ENCODE assay signal across 9 mouse cellular contexts in the genomic region with DNA sequence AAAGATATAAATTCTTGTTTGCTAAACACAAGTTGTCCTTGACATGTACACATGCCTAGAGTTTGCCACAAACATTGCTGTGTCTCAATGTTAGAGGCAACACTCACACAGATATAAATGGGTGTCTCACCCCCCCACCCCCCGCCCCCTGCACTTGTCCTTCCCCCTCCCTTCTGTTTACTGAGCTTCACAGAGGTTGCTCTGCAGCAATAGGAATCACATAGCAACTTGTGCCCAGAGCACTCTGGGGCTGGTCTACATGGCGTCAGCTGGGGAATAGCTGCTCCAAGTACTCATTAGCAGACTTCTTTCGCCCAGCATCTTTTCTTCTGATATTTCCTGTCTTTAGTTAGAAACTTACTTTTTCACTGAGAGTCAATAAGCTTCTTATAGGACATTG. TPM values are rescaled to one million over a fixed set of nuclear protein-coding genes. Genes with fewer than 3 reads are reported as not detected.
DNase-seq lines count a peak whose midpoint lies in the region; ATAC-seq and TF ChIP-seq lines count a peak whose summit lies in the region.
"Had no signal": no experiment of that assay in that cellular context is flagged by ENCODE, and none has a peak within 500 bp of the region (broad histone marks: within the 10 kb centered on the region; RNA-seq: fewer than 3 reads in every experiment).

No protein-coding gene starts in this region.

- H3K9ac ChIP-seq in forebrain, postnatal 0 days = no peak overlapping the region
- H3K9ac ChIP-seq in forebrain, embryonic 14.5 days (ENCODE audit: low read length) = no peak overlapping the region
- H3K9ac ChIP-seq in lung, postnatal 0 days (replicated peaks; ENCODE audit: low read depth) = no peak overlapping the region
- no peak overlapping the region for H3K9ac ChIP-seq in intestine, embryonic 16.5 days (ENCODE audit: low read depth, low read length)

- peak overlapping the region; percentile 97 for H3K4me2 ChIP-seq in forebrain, postnatal 0 days (ENCODE audit: low read depth)
- H3K4me2 ChIP-seq in forebrain, embryonic 14.5 days (ENCODE audit: low read length) = no peak overlapping the region
- H3K4me2 ChIP-seq in lung, postnatal 0 days (replicated peaks; ENCODE audit: low read depth, low read length) = peak overlapping the region; percentile 81
- peak overlapping the region; percentile 20 for H3K4me2 ChIP-seq in intestine, embryonic 16.5 days (ENCODE audit: low read depth, low read length)

- no peaks in the 10 kb centered on the region for H3K36me3 ChIP-seq in forebrain, postnatal 0 days (ENCODE audit: insufficient read depth)
- no peaks in the 10 kb centered on the region for H3K36me3 ChIP-seq in forebrain, embryonic 14.5 days (ENCODE audit: control insufficient read depth, insufficient read depth, low read length)
- 0 out of 2 replicates have a peak, but pooled peaks cover under 1% of the 10 kb centered on the region for H3K36me3 ChIP-seq in lung, postnatal 0 days (ENCODE audit: insufficient read depth, low read length)
- peaks cover 4% of the 10 kb centered on the region; the same call in 1 of the 2 replicates for H3K36me3 ChIP-seq in intestine, embryonic 16.5 days (ENCODE audit: control insufficient read depth, insufficient read depth, low read length)

- H3K4me1 ChIP-seq in forebrain, postnatal 0 days (ENCODE audit: insufficient read depth) = no peaks in the 10 kb centered on the region
- peaks cover 3% of the 10 kb centered on the region; the same call in 1 of the 2 replicates for H3K4me1 ChIP-seq in forebrain, embryonic 14.5 days (ENCODE audit: control insufficient read depth, insufficient read depth, low read length)
- no peaks in the 10 kb centered on the region; the same call in 1 of the 2 replicates for H3K4me1 ChIP-seq in lung, postnatal 0 days (ENCODE audit: insufficient read depth, low read depth, low read length)
- H3K4me1 ChIP-seq in intestine, embryonic 16.5 days (ENCODE audit: control insufficient read depth, insufficient read depth, low read length) = peaks cover 6% of the 10 kb centered on the region; the same call in 1 of the 2 replicates

- no peak for TF ChIP-seq CTCF in forebrain, postnatal 0 days (IDR thresholded peaks at IDR 0.05; ENCODE audit: low read depth)
- no peak for TF ChIP-seq CTCF in lung, postnatal 0 days (IDR thresholded peaks at IDR 0.05)

- 69% methylated on average over 3 of the region's 3 CpGs for WGBS in forebrain, postnatal 0 days
- WGBS in forebrain, embryonic 14.5 days = 76% methylated on average over 3 of the region's 3 CpGs
- WGBS in lung, postnatal 0 days = 36% methylated on average over 3 of the region's 3 CpGs
- 69% methylated on average over 3 of the region's 3 CpGs for WGBS in intestine, embryonic 16.5 days

- no peaks in the 10 kb centered on the region for H3K27me3 ChIP-seq in forebrain, postnatal 0 days (ENCODE audit: insufficient read depth, low read length)
- H3K27me3 ChIP-seq in forebrain, embryonic 14.5 days (replicated peaks; ENCODE audit: control insufficient read depth, insufficient read depth, low read length) = peaks cover 13% of the 10 kb centered on the region; the same call in 1 of the 2 replicates
- H3K27me3 ChIP-seq in lung, postnatal 0 days (replicated peaks; ENCODE audit: insufficient read depth, low read length) = no peaks in the 10 kb centered on the region
- H3K27me3 ChIP-seq in intestine, embryonic 16.5 days (replicated peaks; ENCODE audit: control insufficient read depth, insufficient read depth, low read length) = no peaks in the 10 kb centered on the region

- peak overlapping the region; percentile 54 for H3K4me3 ChIP-seq in forebrain, postnatal 0 days (ENCODE audit: low read depth, low read length)
- H3K4me3 ChIP-seq in forebrain, embryonic 14.5 days (ENCODE audit: low read depth, low read length) = no peak overlapping the region
- H3K4me3 ChIP-seq in lung, postnatal 0 days (ENCODE audit: low read depth, low read length) = peak overlapping the region; percentile 51; the same call in 1 of the 2 replicates
- H3K4me3 ChIP-seq in intestine, embryonic 16.5 days (ENCODE audit: low read length) = 0 out of 2 replicates have a peak overlapping the region, but pooled peaks have one; percentile 0

- H3K27ac ChIP-seq in forebrain, postnatal 0 days (ENCODE audit: low read depth, low read length) = no peak overlapping the region
- H3K27ac ChIP-seq in forebrain, embryonic 14.5 days (ENCODE audit: low read depth, low read length) = no peak overlapping the region
- H3K27ac ChIP-seq in lung, postnatal 0 days (ENCODE audit: low read length) = no peak overlapping the region
- no peak overlapping the region for H3K27ac ChIP-seq in intestine, embryonic 16.5 days (ENCODE audit: low read length)

- H3K9me3 ChIP-seq in forebrain, postnatal 0 days (ENCODE audit: low read length) = no peaks in the 10 kb centered on the region
- H3K9me3 ChIP-seq in forebrain, embryonic 14.5 days (replicated peaks; ENCODE audit: control insufficient read depth, low read length) = no peaks in the 10 kb centered on the region
- no peaks in the 10 kb centered on the region for H3K9me3 ChIP-seq in lung, postnatal 0 days (ENCODE audit: low read length)
- no peaks in the 10 kb centered on the region for H3K9me3 ChIP-seq in intestine, embryonic 16.5 days (ENCODE audit: control insufficient read depth, low read length)

- no peak for DNase-seq in forebrain, postnatal 0 days
- no peak for DNase-seq in forebrain, embryonic 14.5 days (ENCODE audit: low spot score)
- DNase-seq in lung, postnatal 0 days (ENCODE audit: low spot score) = no peak
- DNase-seq in lung, postnatal 14 days = no peak
- peak; percentile 75 for DNase-seq in skeletal muscle tissue, adult 2 months (ENCODE audit: low read depth, low spot score)
- no peak for DNase-seq in frontal cortex, adult 2 months (ENCODE audit: extremely low spot score in 1 of 2, low spot score in 1 of 2)
- no peak for DNase-seq in ovary, postnatal 14 days (ENCODE audit: low spot score)
- DNase-seq: left cerebral cortex, postnatal 4 days had no signal

- no peak for ATAC-seq in forebrain, postnatal 0 days
- ATAC-seq in forebrain, embryonic 14.5 days = no peak
- no peak for ATAC-seq in lung, postnatal 0 days
- no peak for ATAC-seq in intestine, embryonic 16.5 days

- no peak for TF ChIP-seq EP300 in lung, postnatal 0 days (IDR thresholded peaks at IDR 0.05)

RNA-seq across cellular contexts. Expression of a gene that starts 1.8 kb away (rescaled TPM):
- 10.1 and 11.7 TPM in 2 replicates for total RNA-seq in forebrain, postnatal 0 days (2014; rRNA removed)
- polyA plus RNA-seq in forebrain, postnatal 0 days (2015; fragmentation: Nextera tagmentation; extraction: Ambion mirVana) = 0.53 and 0.97 TPM in 2 replicates
- 0.23 and 0.31 TPM in 2 replicates for polyA plus RNA-seq in forebrain, embryonic 14.5 days (2014; fragmentation: Nextera tagmentation; extraction: Ambion mirVana)
- 2.2 and 2.4 TPM in 2 replicates for polyA plus RNA-seq in lung, postnatal 0 days (2015; fragmentation: Nextera tagmentation; extraction: Ambion mirVana)
- polyA plus RNA-seq in intestine, embryonic 16.5 days (2015; fragmentation: Nextera tagmentation; extraction: Ambion mirVana) = 1.5 and 1.7 TPM in 2 replicates
- 9.9 and 10.0 TPM in 2 replicates for polyA plus RNA-seq in frontal cortex, adult 2 months (2012; rRNA removed)
